Mouse (Mus musculus): ENCODE measurements around the gene Fam196a.
A peak's percentile ranks its signal among the peaks of the same experiment; 100 is the strongest.

Fam196a gene

GRCm38 (mm10) chr7:134937927-134938609 lies at the start of gene Fam196a:
Fam196a (minus strand) TSS chr7:134938430.
- no peak for DNase-seq (ENCODE audit: low read depth)

DNA sequence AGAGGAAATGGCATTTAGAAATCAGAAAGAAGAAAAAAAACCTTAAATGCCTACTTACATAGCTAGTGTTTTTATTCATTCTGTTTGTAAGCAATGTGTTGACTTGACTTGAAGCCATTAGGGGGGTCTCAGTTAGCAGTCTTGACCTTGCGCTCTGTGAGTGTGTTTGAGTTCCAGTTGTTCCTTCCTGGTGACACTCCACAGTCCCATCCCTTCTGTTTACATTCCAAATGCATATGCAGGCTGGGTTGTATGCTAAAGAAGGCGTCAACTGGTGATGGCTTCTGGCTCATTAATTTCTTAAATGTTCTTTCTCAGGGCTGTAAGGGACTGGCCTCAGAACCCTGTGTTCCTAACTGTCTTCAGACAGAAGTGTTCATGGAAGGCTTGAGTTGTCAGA lies 23.4 kb upstream of the Fam196a start:
- DNase-seq (ENCODE audit: low read depth), result no peak

- peak; percentile 24 for DNase-seq (ENCODE audit: low read depth)
These were observed 22.6 kb upstream of the Fam196a start for GRCm38 (mm10) chr7:134960871-134961270.

- DNase-seq (ENCODE audit: low read depth), result no peak
These were observed 20.9 kb upstream of the Fam196a start for GRCm38 (mm10) chr7:134959086-134959485.

- DNase-seq (ENCODE audit: low read depth), result no peak
These were observed 7.9 kb upstream of the Fam196a start for GRCm38 (mm10) chr7:134945925-134946716.

- no peak for DNase-seq (ENCODE audit: low read depth)
These were observed 5.5 kb upstream of the Fam196a start for GRCm38 (mm10) chr7:134943701-134944100.

GRCm38 (mm10) chr7:134943063-134943462 lies 4.8 kb upstream of the Fam196a start:
- no peak for DNase-seq (ENCODE audit: low read depth)

DNA sequence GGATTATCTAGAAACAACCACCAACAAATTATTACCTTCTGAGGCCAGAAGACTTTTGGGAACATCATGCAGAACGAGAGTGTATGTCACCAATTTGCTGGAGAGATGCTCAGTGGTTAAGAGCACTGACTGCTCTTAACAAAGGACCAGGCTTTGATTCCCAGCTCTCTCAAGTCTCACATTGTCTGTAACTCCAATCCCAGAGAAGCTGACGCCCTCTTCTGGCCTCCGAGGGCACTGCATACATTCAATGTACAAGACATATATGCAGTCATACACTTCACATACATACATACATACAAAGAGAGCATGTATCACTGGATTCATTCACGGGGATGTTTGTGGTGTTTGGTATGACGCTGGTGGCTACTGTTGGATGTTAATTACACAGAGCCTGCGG lies 3.7 kb upstream of the Fam196a start:
- DNase-seq (ENCODE audit: low read depth), result no peak

GRCm38 (mm10) chr7:134937471-134937926 lies 731 bp downstream of the Fam196a start:
- no peak for DNase-seq (ENCODE audit: low read depth)

DNA sequence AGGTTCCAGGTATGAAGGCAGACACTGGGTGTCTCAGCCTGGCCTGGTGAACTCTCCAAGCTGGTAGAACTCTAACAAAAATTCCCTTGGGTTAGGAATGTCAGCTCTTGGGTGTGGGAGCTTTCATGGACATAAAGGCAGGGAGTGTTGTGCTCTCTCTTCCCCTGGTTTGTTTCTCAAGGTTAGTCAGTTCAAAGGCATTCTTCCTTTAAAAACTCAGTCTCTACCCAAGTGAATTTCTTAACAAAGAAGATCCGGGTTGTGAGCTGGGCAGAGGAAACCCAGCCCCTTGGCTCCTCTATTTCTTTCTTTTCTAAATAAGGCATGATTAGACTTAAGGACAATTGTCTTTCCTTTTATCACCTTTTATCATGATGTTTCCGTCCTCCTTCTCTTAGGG lies 6.3 kb downstream of the Fam196a start:
- DNase-seq (ENCODE audit: low read depth), result no peak

DNA sequence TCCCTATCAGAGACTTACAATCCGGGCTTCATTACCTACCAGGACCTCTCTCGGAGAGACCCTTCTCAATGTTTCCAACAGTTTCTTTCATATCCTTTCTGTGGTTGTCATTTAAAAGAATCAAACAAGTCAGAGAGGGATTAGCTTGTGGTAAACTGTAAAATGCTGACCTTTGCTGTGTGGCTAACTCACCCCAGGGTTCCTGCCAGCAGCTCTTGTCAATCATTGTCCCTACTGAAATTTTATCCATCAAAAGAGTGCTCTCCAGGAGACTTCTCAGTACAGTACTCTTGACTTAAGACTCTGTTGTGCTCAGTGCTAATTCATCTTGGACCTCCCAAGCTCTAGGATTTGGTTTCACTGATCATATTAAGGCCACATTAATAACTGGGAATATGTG lies 36.2 kb downstream of the Fam196a start:
- DNase-seq (ENCODE audit: low read depth), result no peak

DNA sequence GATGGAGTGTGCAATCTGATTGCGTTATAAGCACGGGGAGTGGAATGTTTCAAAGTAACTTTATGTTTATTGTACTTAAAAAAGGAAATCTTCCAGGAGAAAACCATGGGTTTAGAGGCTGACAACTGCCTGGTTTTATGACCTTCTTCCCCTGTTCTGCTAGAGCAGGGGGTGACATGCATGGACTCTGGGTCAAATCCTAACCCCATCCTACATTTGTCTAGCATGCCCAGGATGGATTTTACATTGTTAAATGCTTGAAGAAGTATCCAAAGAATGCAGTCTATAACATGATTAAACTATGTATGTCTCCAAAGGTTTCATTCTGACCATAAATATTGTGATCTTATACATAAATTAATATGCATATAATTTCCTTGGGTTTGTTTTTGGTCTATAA lies 38.8 kb downstream of the Fam196a start:
- DNase-seq (ENCODE audit: low read depth), result no peak

GRCm38 (mm10) chr7:134894604-134895003 lies 43.6 kb downstream of the Fam196a start:
- no peak for DNase-seq (ENCODE audit: low read depth)

DNA sequence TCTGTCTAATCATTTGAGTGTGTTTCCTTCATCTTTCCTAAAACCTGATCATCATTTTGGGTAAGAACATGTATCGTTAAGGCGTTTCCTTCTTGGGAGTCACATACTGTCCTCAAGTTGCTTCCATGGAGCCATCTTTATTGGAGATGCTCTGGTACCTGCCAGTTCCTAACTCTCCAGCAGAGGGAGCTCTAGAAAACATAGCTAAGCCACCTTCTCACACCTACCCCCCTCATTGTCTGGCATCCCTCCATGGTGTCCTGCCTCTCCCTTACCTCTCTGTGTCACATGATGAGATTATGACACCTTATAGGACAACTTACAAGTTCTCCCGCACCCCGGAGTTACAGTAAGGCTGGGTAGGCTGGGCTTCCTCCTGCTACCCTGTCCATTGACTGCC lies 45.3 kb downstream of the Fam196a start:
- peak; percentile 7 for DNase-seq (ENCODE audit: low read depth)

DNA sequence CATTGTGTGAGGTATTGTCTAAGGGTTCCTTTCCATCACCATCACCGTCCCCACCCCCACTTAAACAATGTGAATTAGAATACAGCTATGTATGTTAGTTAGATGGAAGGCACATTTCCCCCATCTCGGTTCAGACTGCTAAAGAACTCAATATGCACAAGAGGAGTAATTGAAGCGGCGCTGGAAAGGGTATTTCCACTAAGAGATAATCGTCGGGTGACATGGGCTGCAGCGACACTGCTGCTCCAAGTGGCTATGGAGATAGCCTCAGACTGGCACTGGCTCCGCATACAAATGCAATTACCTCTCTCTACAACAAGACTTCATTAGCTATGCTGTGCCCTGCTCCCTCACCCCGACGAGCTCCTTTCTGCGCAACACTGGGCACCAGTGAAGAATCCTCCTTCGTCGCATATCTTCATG lies 45.8 kb downstream of the Fam196a start:
- DNase-seq (ENCODE audit: low read depth), result no peak

- no peak for DNase-seq (ENCODE audit: low read depth)
These were observed 54.7 kb downstream of the Fam196a start for GRCm38 (mm10) chr7:134883516-134883915.

DNA sequence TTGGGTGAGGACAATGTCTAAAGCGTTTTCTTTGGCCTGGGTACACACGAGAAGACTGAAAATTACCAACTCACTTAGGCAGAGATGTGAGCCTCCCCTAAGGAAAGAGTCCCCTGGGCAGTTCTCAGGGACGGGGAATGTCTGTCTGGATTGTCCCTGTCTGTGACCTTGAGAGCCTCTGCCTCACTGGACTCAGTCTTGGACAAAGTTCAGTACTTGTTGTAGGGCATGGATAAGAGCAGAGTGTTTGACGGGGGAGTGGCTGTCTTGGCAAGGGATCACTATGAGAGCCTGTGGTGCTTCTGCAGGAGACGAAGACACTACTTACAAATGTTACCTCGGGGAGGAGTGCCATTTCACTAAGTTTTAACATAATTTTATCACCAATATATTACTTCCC lies 57.8 kb downstream of the Fam196a start:
- DNase-seq (ENCODE audit: low read depth), result no peak

- no peak for DNase-seq (ENCODE audit: low read depth)
These were observed 59.2 kb downstream of the Fam196a start for GRCm38 (mm10) chr7:134878985-134879384.

DNA sequence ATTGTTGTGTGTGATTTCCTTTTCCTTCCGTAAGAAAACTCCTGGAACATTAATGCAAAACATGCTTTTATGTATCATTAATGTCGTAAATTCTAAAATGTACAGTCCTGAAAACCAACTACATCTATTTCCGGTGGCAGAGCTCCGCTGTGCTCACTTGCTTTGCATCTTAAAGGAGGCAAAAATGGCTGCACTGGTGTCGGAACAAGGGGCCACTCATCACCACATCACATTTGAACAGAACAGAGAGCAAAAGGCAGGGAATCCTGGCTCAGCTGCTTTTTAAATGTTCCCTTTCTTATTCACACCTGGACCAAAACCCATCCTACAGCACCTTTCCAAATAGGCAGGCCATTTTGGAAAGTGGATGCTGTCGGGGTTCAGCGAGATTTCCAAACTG lies 65.2 kb downstream of the Fam196a start:
- DNase-seq (ENCODE audit: low read depth), result no peak

GRCm38 (mm10) chr7:134872511-134872910 lies 65.7 kb downstream of the Fam196a start:
- DNase-seq (ENCODE audit: low read depth), result no peak

- peak; percentile 2 for DNase-seq (ENCODE audit: low read depth)
These were observed 74.1 kb downstream of the Fam196a start for GRCm38 (mm10) chr7:134864175-134864574.

- no peak for DNase-seq (ENCODE audit: low read depth)
These were observed 76.2 kb downstream of the Fam196a start for GRCm38 (mm10) chr7:134862000-134862399.

- no peak for DNase-seq (ENCODE audit: low read depth)
These were observed 95.5 kb downstream of the Fam196a start for GRCm38 (mm10) chr7:134842751-134843150.

All from induced T-regulatory cell, adult 2 months (primary cell).